Mouse (Mus musculus) heart, adult 2 months (tissue): ENCODE measurements around the gene Epo.

Experiments used
- CTCF ChIP-seq: fragments of 200-600 bp; IDR thresholded peaks from 2 replicates; pipeline ENCODE4 v1.8.1; 2022; ENCODE audit warnings: antibody characterized with exemption, mild to moderate bottlenecking, moderate library complexity
- EP300 ChIP-seq: fragments of 200-500 bp; IDR thresholded peaks from 2 replicates; pipeline ENCODE4 v1.6.1; 2011; ENCODE audit warnings: low read depth, low read length, control low read depth; ENCODE audit not compliant: insufficient read depth
- POLR2A ChIP-seq: fragments of 200-500 bp; IDR thresholded peaks from 2 replicates; pipeline ENCODE4 v1.6.1; 2011; ENCODE audit warnings: mild to moderate bottlenecking, low read depth, low read length, control low read depth; ENCODE audit not compliant: insufficient read depth

- TF ChIP-seq CTCF (no peak), POLR2A (no peak), EP300 (no peak)
Observed at GRCm38 (mm10) chr5:137519691-137520550, 13.1 kb downstream of the Epo start.
